Mouse (Mus musculus) brain, embryonic 14.5 days (tissue): ENCODE measurements around the gene Cog3.

Experiments
- CTCF ChIP-seq: fragments of 200-500 bp; IDR thresholded peaks from 2 replicates; pipeline ENCODE4 v1.5.1; 2012; ENCODE audit warnings: inconsistent platforms, mild to moderate bottlenecking, moderate library complexity, borderline replicate concordance; ENCODE audit not compliant: insufficient read depth, insufficient read length; ENCODE audit errors: extremely low read depth
- POLR2A ChIP-seq: fragments of 200-500 bp; IDR thresholded peaks from 2 replicates; pipeline ENCODE4 v1.6.1; 2012; ENCODE audit warnings: mild to moderate bottlenecking, inconsistent platforms, borderline replicate concordance; ENCODE audit not compliant: poor library complexity, insufficient read depth, insufficient read length, severe bottlenecking; ENCODE audit errors: extremely low read depth

DNA sequence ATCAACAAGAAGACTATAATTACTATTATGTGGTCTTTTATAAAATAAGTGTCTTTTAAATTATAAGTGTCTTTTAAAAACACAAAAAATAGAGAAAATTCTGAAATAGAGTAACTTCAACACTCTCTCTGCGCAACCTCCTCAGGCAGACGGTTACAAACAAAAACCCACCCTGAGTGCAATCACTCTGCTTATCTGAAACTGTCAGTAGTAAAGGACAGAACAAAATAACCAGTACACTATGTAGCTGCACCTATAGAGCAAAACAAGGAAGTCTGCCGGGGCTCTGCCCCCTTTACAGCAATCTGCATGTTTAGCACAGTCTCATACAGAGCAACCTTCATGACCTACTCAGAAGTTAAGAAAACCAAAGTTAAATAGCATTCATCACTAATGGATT, 12.4 kb downstream of the Cog3 start:
- no peak for TF ChIP-seq POLR2A
- TF ChIP-seq CTCF: no peak
